Mouse (Mus musculus) retina, postnatal 1 day (tissue): ENCODE measurements at regions not wholly inside any gene's neighbourhood (a gene's known extent, or its start where the extent isn't known, plus 50 kb on each side); places are given as distances from the start of the nearest gene placed in this dataset.
A peak's percentile ranks its signal among the peaks of the same experiment; 100 is the strongest.

Source experiments
- DNase-seq: peaks from one replicate; pipeline ENCODE4 v3.0.0-alpha.2; 2012

DNA sequence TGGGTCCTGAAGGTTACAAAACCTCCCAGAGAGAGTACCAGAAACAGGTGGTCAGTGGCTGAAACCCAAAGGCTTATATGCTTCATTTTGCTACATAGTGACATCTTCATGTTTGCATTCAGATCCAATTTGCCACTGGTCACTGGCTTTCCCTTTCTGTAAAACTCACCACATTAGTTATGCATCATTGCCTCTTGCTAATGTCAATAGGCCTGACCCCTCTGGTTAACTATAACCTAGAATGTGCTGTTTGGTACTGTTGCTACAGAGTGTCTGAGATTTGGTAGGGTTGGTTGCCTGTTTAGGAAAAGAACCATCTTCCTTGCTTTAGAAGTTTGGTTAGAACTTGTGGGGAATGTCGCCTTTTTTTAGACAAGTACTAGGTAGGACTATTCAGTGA lies 136.3 kb upstream of the Rnf219 start:
- DNase-seq: peak; percentile 31

DNA sequence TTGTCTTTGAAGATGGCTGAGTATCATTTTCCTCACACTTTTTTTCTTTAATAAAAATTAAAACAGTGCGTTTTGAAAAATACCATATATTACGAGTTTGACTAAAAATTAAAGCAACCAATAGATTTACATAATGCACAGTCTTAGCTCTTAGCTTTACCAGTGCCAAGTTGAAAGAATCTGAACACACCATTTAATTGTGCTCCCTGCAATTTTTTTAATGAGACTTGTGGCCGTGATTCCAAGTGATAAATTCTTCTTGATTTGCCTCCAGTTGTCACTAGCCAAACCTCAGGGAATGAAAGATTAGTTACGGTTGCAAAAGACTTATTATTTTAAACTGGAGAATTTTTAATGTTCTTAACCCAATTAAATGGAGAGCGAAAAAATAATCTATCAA lies 127.5 kb upstream of the Rnf219 start:
- DNase-seq: no peak

DNA sequence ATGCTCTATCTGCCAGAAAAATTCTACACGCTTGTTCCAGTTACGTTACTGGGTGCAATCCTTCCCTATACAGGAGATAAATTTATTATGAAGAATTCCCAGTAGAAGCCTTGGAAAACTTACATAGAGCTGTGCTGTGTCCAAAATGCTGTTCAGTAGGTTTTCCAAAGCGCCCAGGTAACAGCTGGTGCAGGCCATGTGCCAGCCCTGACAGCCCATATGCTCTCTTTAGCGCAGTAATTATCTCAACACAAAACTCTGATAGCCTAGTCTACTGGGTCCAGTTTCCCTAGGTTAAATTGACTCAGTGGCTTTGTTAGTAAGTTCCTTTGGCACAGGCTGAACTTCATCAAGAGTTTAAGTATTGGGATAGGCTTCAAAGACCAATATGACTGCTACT lies 122.2 kb upstream of the Rnf219 start:
- DNase-seq: no peak

DNA sequence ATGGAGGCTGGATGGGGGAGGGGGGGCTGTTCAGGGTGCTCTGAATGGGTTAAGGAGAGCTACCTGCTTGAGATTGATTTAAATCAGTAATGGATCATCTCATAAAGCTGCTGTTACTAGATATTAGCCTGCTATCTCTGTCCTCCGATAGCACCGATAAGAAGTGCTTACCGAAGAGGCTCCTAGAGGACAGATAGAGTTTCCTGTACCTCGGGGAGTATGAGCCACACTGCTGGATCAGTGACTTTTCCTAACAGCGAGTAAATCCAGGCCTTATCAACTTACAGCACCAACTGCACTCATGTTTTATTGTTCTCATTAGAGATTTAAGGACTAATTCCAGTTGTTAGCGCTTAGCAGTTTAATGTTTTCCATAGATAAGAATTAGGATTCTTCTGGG lies 120.3 kb upstream of the Rnf219 start:
- DNase-seq: no peak

DNA sequence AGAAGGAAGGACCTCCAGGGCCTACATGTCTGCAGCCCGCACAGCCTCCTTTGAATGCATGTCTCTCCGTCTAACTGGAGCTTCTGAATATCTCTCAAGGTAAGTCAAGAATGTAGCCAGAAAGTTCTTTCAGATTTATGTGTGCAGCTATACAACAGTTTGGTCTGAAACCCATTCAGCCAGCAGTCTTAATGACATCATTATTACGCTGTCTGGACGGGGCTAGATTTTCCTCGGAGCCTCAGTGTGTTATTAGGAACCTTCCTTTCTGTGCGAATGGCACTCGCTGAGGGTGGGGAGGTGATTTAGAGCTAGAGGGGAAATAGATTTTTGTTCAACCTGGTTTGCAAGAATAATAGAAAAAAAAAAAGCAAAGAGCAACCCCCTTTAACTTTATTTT lies 116.9 kb upstream of the Rnf219 start:
- DNase-seq: no peak

DNA sequence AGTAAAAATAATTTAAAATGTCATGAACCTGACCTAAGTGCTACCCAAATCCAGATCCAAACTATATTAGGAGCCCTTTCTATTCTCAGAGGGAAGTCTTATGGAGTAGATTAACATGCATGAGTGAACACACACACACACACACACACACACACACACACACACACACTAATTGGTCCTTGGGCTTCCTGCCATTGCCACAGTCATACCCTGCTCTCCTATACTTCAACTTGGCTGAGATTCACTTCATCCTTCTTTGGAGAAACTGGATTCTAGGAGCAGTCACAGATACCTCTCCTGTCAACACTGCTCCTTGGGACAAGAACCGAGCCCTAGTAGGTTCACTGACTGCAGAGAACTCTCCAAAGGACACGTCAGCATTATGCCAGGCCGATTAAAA lies 89.0 kb upstream of the Rnf219 start:
- peak; percentile 36 for DNase-seq

DNA sequence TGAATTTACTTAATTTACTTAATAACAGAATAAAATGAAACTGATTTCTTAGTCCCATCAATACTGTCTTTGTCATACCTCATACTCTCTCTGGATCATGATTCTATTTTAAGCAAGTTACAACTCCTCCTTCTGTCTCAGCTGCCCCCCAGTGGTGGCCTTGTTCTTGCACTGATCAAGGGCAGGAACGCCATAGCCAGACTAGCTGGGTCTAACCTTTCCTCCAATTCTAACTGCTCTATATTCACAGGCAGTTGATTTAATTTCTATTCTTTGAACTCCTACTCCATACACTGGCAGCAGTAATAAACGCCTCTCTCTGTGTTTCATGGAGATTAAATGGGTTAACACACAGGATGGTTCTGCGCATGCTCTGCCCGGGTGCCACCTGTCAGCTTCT lies 87.9 kb upstream of the Rnf219 start:
- peak; percentile 17 for DNase-seq

DNA sequence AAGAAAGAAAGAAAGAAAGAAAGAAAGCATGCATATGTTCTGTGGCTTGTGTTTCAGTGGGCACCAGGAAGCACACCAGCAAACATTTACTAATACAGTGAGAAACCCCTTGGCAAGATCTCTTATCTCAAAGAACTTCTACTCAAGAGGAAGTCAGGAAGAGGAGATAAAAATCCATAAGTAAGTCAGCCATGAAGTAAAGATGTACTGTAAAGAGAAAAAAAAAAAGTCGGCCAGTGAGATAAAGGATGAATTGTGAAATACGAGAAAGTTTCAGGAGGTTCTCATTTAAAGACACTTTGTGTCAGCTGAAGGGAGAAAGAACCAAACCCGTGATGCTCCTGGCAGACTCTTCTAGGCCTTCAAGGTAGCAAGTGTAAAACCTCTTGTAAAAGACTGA lies 72.4 kb upstream of the Rnf219 start:
- DNase-seq: no peak
